Mouse (Mus musculus) bone marrow macrophage, adult 2 months (primary cell): ENCODE measurements at regions not wholly inside any gene's neighbourhood (a gene's known extent, or its start where the extent isn't known, plus 50 kb on each side); places are given as distances from the start of the nearest gene placed in this dataset.

Experiments used
- CTCF ChIP-seq: IDR thresholded peaks from 2 replicates; pipeline ENCODE4 v1.5.1; 2012; ENCODE audit warnings: low read depth, mild to moderate bottlenecking, low read length, moderate library complexity
- POLR2A ChIP-seq: IDR thresholded peaks from 2 replicates; pipeline ENCODE4 v1.6.1; 2012; ENCODE audit warnings: mild to moderate bottlenecking, low read depth, low read length, borderline replicate concordance

GRCm38 (mm10) chr2:148279200-148279599 lies 115.9 kb upstream of the Sstr4 start:
- TF ChIP-seq POLR2A (no peak), CTCF (no peak)
